Mouse (Mus musculus) midbrain, embryonic 12.5 days (tissue): ENCODE measurements at regions not wholly inside any gene's neighbourhood (a gene's known extent, or its start where the extent isn't known, plus 50 kb on each side); places are given as distances from the start of the nearest gene placed in this dataset.

ENCODE experiments used
- ATAC-seq: fragments of 200-750 bp; cut with Nextera tagmentation; 2 replicates; pipeline ENCODE4 v1.8.0; 2017; ENCODE audit warnings: low read depth, moderate TSS enrichment, moderate library complexity; ENCODE audit not compliant: low FRiP score
- H3K27ac ChIP-seq: fragments of 300-500 bp; sonication (generic); replicated peaks from 2 replicates; pipeline ENCODE4 v1.5.1; 2016; ENCODE audit warnings: mild to moderate bottlenecking
- H3K27me3 ChIP-seq: fragments of 300-500 bp; sonication (generic); 2 replicates; pipeline ENCODE4 v1.6.1; 2016; ENCODE audit warnings: mild to moderate bottlenecking
- H3K36me3 ChIP-seq: fragments of 300-500 bp; sonication (generic); 2 replicates; pipeline ENCODE4 v1.6.1; 2016
- H3K4me1 ChIP-seq: fragments of 300-500 bp; sonication (generic); 2 replicates; pipeline ENCODE4 v1.6.1; 2016
- H3K4me2 ChIP-seq: fragments of 300-500 bp; sonication (generic); replicated peaks from 2 replicates; pipeline ENCODE4 v1.6.1; 2016; ENCODE audit warnings: mild to moderate bottlenecking, moderate library complexity
- H3K4me3 ChIP-seq: fragments of 300-500 bp; sonication (generic); 2 replicates; pipeline ENCODE4 v1.5.1; 2016; ENCODE audit warnings: mild to moderate bottlenecking
- H3K9ac ChIP-seq: fragments of 300-500 bp; sonication (generic); replicated peaks from 2 replicates; pipeline ENCODE4 v1.6.1; 2016; ENCODE audit warnings: mild to moderate bottlenecking, moderate library complexity
- H3K9me3 ChIP-seq: fragments of 300-500 bp; sonication (generic); 2 replicates; pipeline ENCODE4 v1.6.1; 2016; ENCODE audit warnings: mild to moderate bottlenecking
- WGBS: fragments of 180-500 bp; shearing (Covaris S2); methylation state at CpG from one replicate; pipeline ENCODE4 v1.1.7; 2016; 5-methylcytosine and 5-hydroxymethylcytosine counted together

DNA sequence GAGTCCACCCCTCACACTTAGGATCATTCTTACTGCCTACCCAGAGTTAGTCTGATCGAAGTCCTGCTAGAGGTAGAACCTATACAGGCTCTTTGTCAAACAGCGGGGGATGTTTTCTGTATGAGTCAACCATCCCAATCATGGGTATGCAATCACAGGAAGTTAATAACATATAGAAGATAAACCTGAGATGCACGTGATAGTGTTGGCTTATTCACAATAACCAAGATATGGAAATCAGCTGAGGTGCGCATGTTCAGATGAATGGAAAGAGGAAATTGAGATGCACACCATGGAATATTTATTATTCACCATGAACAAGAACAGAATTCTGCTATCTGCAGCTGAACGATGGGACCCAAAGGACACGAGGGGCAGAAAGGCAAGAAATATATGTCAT, 146.7 kb upstream of the Tgfbr2 start:
- H3K27ac ChIP-seq: no peak overlapping the region
- no peak overlapping the region for H3K9ac ChIP-seq
- H3K36me3 ChIP-seq: no peaks in the 10 kb centered on the region
- H3K4me2 ChIP-seq: no peak overlapping the region
- H3K4me3 ChIP-seq: no peak overlapping the region
- no peaks in the 10 kb centered on the region for H3K27me3 ChIP-seq
- H3K9me3 ChIP-seq: no peaks in the 10 kb centered on the region
- H3K4me1 ChIP-seq: no peaks in the 10 kb centered on the region
- WGBS: 91% methylated on average over 6 of the region's 6 CpGs
- ATAC-seq: no peak

DNA sequence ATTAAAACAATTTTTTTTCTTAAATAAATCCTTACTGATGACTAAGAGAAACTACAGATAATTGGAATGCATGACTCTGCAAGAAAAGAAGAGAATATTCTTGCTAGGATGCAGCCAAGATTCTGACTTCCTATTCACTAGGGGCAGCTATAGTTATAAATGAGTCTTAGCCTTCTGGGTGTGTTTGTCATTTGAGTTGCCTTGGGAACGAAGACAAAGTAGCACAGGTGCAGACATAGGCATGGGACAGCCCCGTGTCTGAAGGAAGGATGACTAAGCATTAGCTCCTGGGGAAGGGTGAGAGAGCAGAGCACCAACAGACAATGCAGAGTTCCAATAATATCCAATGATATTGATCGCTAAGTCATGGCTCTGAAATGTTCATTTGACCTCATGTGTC, 144.3 kb upstream of the Tgfbr2 start:
- Histone ChIP-seq H3K9ac (no peak overlapping the region), H3K4me3 (no peak overlapping the region), H3K4me1 (no peaks in the 10 kb centered on the region), H3K27me3 (no peaks in the 10 kb centered on the region), H3K27ac (no peak overlapping the region), H3K4me2 (no peak overlapping the region), H3K36me3 (no peaks in the 10 kb centered on the region), H3K9me3 (no peaks in the 10 kb centered on the region)
- no peak for ATAC-seq
- 84% methylated on average over 3 of the region's 3 CpGs for WGBS

DNA sequence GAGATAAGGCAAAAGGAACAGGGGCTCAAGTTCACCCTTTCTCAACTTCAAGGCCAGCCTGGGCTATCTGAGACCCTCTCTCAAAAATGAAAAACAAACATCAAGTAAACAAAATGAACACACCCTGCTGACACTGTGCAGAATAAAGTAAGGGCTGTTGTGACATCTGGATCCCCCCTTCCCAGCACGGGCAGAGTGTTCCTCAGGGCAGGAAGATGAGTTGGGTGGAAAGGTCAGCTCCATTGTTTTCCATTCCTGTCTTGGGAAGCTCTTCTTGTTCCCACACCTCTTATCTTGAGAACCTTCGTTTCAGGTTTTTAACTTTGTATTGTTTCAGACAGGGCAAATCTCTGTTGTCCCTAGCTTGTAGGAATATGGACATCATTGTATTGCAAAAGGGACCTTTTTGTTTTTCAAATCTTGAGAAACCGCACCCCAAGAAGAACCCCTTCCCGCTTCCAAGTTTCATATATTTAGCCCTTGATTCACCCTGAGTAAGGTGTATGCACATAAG, 141.5 kb upstream of the Tgfbr2 start:
- no peak for ATAC-seq
- Histone ChIP-seq H3K36me3 (no peaks in the 10 kb centered on the region), H3K4me3 (no peak overlapping the region), H3K4me1 (no peaks in the 10 kb centered on the region), H3K4me2 (no peak overlapping the region), H3K27ac (no peak overlapping the region), H3K27me3 (no peaks in the 10 kb centered on the region), H3K9me3 (no peaks in the 10 kb centered on the region), H3K9ac (no peak overlapping the region)
- WGBS: 81% methylated on average over 4 of the region's 4 CpGs

DNA sequence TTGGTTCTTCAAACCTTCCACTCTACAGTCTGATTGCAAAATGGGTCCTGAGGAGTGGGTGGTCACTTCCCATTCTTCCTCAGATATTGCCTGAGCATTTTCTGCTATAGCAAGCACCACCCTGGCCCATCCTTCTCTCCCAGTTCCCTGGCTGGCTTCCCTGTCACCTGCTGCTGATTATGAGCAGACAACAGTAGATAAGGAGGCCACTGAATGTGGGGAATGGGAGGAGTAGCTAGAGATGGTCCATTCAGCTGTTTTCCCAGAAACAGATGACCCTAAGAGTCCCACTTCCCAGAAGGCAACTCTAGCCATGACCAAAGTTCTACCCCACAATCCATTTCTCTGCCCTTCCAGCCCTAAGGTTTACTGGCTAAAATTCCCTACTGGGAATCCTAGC, 139.6 kb upstream of the Tgfbr2 start:
- no peaks in the 10 kb centered on the region for H3K9me3 ChIP-seq
- ATAC-seq: no peak

DNA sequence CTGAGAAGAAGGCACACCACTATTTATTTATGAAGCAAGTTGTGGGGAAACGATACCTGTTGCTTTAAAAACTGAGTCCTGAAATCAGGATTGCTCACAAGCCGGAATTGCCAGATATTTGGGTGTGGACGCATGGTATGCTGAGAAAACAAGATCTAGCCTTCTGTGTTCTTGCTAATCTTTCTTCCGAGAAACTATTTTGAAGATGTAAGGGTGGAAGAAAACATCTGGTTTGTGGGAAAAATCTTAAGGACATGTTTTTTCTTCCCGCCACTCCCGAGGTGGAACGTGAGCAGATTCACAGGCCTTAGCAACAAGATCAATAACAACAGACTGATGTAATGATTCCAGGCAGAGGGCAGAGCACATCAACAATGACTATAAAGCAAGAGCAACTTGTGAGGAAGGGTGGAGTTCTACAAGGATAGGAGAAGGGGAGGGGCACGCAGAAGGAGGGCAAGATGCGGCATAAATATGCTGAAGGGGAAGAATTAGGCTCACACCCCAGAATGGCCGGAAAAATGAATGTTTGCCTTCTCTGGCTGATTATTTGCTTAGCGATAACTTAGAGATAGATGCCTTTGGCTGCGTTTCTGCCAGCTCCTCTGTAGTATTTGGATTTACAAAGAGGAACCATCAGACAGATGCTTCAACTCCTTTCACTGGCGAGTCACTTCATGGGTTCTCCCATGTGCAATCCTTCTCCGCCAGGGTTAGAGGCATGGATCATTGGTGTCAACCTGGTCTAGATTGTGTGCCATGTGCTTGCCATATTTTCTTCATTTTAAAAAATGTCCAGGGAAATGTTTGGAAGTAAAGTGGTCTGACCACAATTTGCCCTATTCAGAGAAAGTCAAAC, 139.0 kb upstream of the Tgfbr2 start:
- Histone ChIP-seq H3K9ac (no peak overlapping the region), H3K4me2 (no peak overlapping the region), H3K36me3 (no peaks in the 10 kb centered on the region), H3K27ac (no peak overlapping the region), H3K4me3 (no peak overlapping the region), H3K27me3 (no peaks in the 10 kb centered on the region), H3K4me1 (no peaks in the 10 kb centered on the region), H3K9me3 (no peaks in the 10 kb centered on the region)
- ATAC-seq: no peak
- 81% methylated on average over 14 of the region's 14 CpGs for WGBS

More for the DNA sequence above, 139.6 kb upstream of the Tgfbr2 start:
- Histone ChIP-seq H3K27ac (no peak overlapping the region), H3K4me3 (no peak overlapping the region), H3K36me3 (no peaks in the 10 kb centered on the region), H3K4me2 (no peak overlapping the region), H3K9ac (no peak overlapping the region), H3K27me3 (no peaks in the 10 kb centered on the region), H3K4me1 (no peaks in the 10 kb centered on the region)

DNA sequence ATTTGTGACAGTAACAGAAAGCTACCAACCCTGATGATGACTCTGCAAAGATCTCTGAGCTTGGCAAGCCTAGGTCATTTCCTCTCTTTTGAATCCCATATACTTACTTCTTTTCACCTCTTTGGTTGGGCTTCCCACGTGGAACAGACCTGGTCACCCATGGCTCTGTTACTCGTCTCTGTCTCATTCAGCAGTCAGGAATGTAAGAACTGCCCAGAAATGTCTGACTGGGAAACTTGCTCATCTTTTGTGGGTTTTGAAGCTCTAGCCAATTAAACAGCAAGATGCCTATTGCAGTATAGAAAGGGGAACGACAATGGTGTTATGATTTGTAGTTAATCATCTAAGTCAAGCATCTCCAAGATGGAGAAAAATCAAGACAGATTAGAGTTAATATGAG, 136.2 kb upstream of the Tgfbr2 start:
- ATAC-seq: no peak
- no peak overlapping the region for H3K27ac ChIP-seq
- no peak overlapping the region for H3K4me3 ChIP-seq
- no peaks in the 10 kb centered on the region for H3K36me3 ChIP-seq
- no peaks in the 10 kb centered on the region for H3K9me3 ChIP-seq
- no peaks in the 10 kb centered on the region for H3K4me1 ChIP-seq
- 82% methylated on average over 3 of the region's 3 CpGs for WGBS
- H3K9ac ChIP-seq: no peak overlapping the region
- H3K4me2 ChIP-seq: no peak overlapping the region
- H3K27me3 ChIP-seq: no peaks in the 10 kb centered on the region

DNA sequence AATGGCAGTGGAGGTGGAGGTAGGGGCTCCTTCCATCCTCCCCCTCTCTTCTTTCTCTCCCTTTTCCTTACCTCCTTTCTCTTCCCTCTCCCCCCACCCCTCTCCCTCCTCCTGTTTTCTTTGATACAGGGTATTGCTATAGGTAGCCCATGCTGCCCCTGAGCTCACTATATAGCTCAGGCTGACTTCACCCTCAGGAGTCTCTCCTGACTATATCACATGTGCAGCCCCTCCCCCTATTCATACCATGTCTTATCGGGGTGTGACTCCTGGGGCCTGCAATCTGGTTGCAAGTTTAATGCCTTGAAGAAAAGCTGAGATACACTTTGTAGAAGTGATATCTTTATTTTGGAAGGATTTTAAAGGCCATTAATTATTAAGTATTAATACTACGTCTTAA, 126.4 kb upstream of the Tgfbr2 start:
- Histone ChIP-seq H3K36me3 (no peaks in the 10 kb centered on the region), H3K27ac (no peak overlapping the region), H3K4me2 (no peak overlapping the region), H3K4me3 (no peak overlapping the region), H3K4me1 (no peaks in the 10 kb centered on the region), H3K9me3 (no peaks in the 10 kb centered on the region), H3K27me3 (no peaks in the 10 kb centered on the region), H3K9ac (no peak overlapping the region)
- 84% methylated on average over 2 of the region's 2 CpGs for WGBS
- no peak for ATAC-seq

DNA sequence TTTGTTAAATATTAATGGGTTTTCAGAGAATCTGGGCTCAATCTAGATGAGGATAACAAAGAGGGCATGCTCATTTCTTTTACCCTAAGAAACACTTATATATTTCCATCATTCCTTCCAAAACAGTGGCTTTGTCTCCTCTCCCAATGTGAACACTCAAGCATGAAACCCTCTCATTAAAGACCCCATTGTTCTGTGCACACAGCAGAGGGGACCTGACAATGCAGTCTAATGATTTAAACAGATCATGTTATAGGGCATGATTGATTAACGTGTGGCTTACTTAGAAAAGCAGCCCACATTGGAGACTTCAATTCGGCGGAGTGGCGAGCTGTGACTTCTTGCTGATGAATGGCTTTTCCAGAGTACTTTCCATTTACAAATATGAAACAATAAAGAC, 123.6 kb upstream of the Tgfbr2 start:
- H3K27me3 ChIP-seq: no peaks in the 10 kb centered on the region
- no peak overlapping the region for H3K27ac ChIP-seq
- no peak overlapping the region for H3K9ac ChIP-seq
- H3K4me2 ChIP-seq: no peak overlapping the region
- 37% methylated on average over 4 of the region's 4 CpGs for WGBS
- H3K9me3 ChIP-seq: no peaks in the 10 kb centered on the region
- H3K36me3 ChIP-seq: no peaks in the 10 kb centered on the region
- no peak overlapping the region for H3K4me3 ChIP-seq
- no peak for ATAC-seq
- no peaks in the 10 kb centered on the region for H3K4me1 ChIP-seq

DNA sequence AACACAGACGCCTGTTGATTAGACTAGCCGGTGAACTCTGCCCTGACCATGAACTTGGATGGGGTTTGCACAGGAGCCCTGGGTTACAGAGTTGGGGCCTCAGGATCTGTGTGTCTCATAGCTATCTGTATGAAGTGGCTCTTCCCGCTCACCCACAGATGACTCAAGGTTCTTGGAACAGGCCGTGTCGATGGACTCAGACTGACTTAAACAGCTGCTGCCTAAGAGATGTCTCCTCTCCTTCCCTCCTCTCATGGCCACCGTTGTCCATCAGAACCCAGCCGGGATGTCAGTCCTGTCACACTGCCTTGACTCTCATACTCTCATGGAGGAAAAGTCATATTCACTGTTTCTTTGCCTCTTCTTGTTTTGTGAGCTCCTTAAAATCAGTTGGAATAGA, 121.2 kb upstream of the Tgfbr2 start:
- no peaks in the 10 kb centered on the region for H3K9me3 ChIP-seq
- no peaks in the 10 kb centered on the region for H3K27me3 ChIP-seq
- no peak for ATAC-seq
- H3K4me1 ChIP-seq: no peaks in the 10 kb centered on the region
- H3K4me3 ChIP-seq: no peak overlapping the region
- WGBS: 93% methylated on average over 7 of the region's 7 CpGs
- no peak overlapping the region for H3K4me2 ChIP-seq
- no peak overlapping the region for H3K27ac ChIP-seq
- H3K9ac ChIP-seq: no peak overlapping the region
- no peaks in the 10 kb centered on the region for H3K36me3 ChIP-seq

DNA sequence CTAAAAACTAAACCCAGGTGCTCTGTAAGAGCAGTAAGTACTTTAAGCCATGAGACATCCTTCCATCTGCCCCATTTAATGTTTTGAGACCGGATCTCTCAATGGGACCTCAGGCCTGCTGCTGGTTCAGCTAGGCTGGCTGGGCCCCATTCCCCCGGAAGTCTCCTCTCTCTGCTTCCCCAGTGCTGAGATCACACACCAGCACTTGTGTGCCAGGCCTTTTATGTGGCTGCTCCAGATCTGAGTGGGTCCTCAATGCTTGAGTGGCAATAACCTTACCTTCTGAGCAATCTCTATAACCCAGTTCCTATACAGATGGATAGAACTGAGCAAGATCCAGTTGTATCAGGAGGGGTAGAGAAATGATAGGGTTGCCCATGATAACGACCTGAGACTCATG, 118.9 kb upstream of the Tgfbr2 start:
- Histone ChIP-seq H3K36me3 (no peaks in the 10 kb centered on the region), H3K27ac (no peak overlapping the region), H3K4me1 (no peaks in the 10 kb centered on the region), H3K27me3 (no peaks in the 10 kb centered on the region), H3K9ac (no peak overlapping the region), H3K4me2 (no peak overlapping the region), H3K4me3 (no peak overlapping the region), H3K9me3 (no peaks in the 10 kb centered on the region)
- 87% methylated on average over 3 of the region's 3 CpGs for WGBS
- ATAC-seq: no peak

DNA sequence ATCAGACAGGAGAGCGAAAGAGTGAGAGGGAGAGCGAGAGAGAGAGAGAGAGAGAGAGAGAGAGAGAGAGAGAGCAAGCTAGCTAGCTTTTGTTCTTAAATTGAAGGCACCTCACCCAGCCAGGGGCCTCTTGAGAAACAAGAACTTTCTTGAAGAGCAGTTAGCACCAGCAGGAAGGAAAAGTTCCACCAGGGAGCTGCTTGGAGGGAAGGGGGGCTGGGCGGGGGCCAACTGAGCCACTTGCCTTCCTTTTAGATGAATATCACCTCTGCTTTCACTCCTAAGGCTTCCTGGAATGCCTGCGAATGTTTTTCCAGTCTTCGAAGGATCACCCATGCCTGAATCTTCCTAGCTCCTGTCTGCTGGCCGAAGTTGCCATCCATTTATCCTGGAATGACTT, 118.0 kb upstream of the Tgfbr2 start:
- no peaks in the 10 kb centered on the region for H3K27me3 ChIP-seq
- no peaks in the 10 kb centered on the region for H3K36me3 ChIP-seq
- no peak overlapping the region for H3K4me3 ChIP-seq
- WGBS: 87% methylated on average over 6 of the region's 6 CpGs
- no peak overlapping the region for H3K4me2 ChIP-seq
- ATAC-seq: no peak
- no peak overlapping the region for H3K9ac ChIP-seq
- no peaks in the 10 kb centered on the region for H3K4me1 ChIP-seq
- no peaks in the 10 kb centered on the region for H3K9me3 ChIP-seq
- H3K27ac ChIP-seq: no peak overlapping the region

DNA sequence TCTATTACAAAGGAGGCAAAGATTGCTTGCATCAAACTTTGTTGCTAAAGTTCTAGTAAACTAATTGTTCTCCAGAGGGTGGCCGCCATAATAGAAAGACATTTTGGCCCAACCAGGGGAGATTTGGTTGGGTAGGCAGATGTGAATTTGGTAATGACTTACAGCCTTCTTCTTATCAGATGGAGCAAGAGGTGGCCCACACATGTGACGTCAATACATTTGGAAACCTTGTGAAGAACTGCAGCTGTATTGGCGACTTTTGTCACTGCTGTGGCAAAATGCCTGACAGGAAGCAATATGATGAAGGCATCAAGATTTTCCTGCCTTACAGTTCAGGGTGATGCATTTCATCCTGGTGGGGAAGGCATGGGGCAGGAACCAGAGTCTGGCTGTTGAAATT, 116.5 kb upstream of the Tgfbr2 start:
- Histone ChIP-seq H3K27me3 (no peaks in the 10 kb centered on the region), H3K27ac (no peak overlapping the region), H3K4me1 (no peaks in the 10 kb centered on the region), H3K9ac (no peak overlapping the region), H3K4me2 (no peak overlapping the region), H3K4me3 (no peak overlapping the region), H3K9me3 (no peaks in the 10 kb centered on the region), H3K36me3 (no peaks in the 10 kb centered on the region)
- no peak for ATAC-seq
- 90% methylated on average over 3 of the region's 3 CpGs for WGBS

DNA sequence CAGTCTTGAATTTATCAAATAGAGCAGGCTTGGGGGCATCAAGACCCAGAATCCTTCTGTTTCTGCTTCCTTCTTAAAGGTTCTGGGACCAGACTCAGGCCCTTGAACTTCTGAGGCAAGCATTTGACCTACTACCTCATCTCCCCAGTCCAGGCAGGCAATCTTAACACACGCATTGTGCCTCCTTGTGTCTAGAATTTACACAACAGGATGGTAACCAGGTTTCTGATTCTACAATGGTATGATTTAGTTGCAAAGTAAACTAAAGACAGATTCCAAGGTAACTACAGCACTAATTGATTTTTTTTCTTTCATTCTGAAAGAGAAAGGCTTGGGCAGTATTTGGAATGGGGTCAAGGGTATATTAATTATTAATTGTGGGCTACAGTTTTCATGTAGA, 115.7 kb upstream of the Tgfbr2 start:
- Histone ChIP-seq H3K36me3 (no peaks in the 10 kb centered on the region), H3K27ac (no peak overlapping the region), H3K9ac (no peak overlapping the region), H3K4me3 (no peak overlapping the region), H3K4me1 (no peaks in the 10 kb centered on the region), H3K4me2 (no peak overlapping the region), H3K27me3 (no peaks in the 10 kb centered on the region), H3K9me3 (no peaks in the 10 kb centered on the region)
- ATAC-seq: no peak
- 94% methylated on average over 1 of the region's 1 CpGs for WGBS
